Mouse (Mus musculus) small intestine, adult 2 months (tissue): Measurements from ENCODE around the gene Fndc1. TPM values are rescaled to one million over a fixed set of nuclear protein-coding genes. Genes with fewer than 3 reads are reported as not detected.

Experiments
- H3K27ac ChIP-seq: fragments of 200-500 bp; 2 replicates; pipeline ENCODE4 v1.5.1; 2012; ENCODE audit warnings: low read depth, low read length, control low read depth, inconsistent platforms; ENCODE audit not compliant: insufficient read depth
- H3K27me3 ChIP-seq: fragments of 200-500 bp; 2 replicates; pipeline ENCODE4 v1.6.1; 2012; ENCODE audit warnings: mild to moderate bottlenecking, moderate library complexity, low read length, inconsistent platforms; ENCODE audit not compliant: control insufficient read depth, insufficient read depth
- H3K36me3 ChIP-seq: fragments of 200-500 bp; 2 replicates; pipeline ENCODE4 v1.6.1; 2012; ENCODE audit warnings: mild to moderate bottlenecking, low read length, control low read depth, inconsistent platforms; ENCODE audit not compliant: control insufficient read depth, insufficient read depth
- H3K4me1 ChIP-seq: fragments of 200-500 bp; 2 replicates; pipeline ENCODE4 v1.6.1; 2012; ENCODE audit warnings: low read length, inconsistent platforms, mixed read lengths; ENCODE audit not compliant: control insufficient read depth, insufficient read depth, insufficient read length
- H3K4me3 ChIP-seq: fragments of 200-500 bp; 2 replicates; pipeline ENCODE4 v1.5.1; 2012; ENCODE audit warnings: low read depth, mild to moderate bottlenecking, control low read depth, inconsistent platforms, low read length, moderate library complexity
- CTCF ChIP-seq: fragments of 200-500 bp; IDR thresholded peaks from 2 replicates; pipeline ENCODE4 v1.5.1; 2012; ENCODE audit warnings: low read depth, mild to moderate bottlenecking, control low read depth, inconsistent platforms, low read length, moderate library complexity, mixed read lengths; ENCODE audit not compliant: insufficient replicate concordance, insufficient read length; ENCODE audit errors: extremely low read depth
- POLR2A ChIP-seq: fragments of 200-500 bp; IDR thresholded peaks from 2 replicates; pipeline ENCODE4 v1.6.1; 2012; ENCODE audit warnings: low read depth, mild to moderate bottlenecking, control low read depth, inconsistent platforms, low read length, moderate library complexity
- WGBS: fragments of 180-500 bp; shearing (Covaris S2); methylation state at CpG from one replicate; pipeline ENCODE4 v1.1.7; 2018; 5-methylcytosine and 5-hydroxymethylcytosine counted together
- polyA plus RNA-seq: library from polyadenylated mRNA; depleted of rRNA; stranded (reverse); fragments of >200 nt; gene quantifications from 2 replicates; pipeline ENCODE4 v1.2.3, GENCODE M21; 2012

Gene Fndc1
- polyA plus RNA-seq, 1 experiment: 4.8 TPM

- TF ChIP-seq CTCF (no peak), POLR2A (no peak)
- H3K36me3 ChIP-seq: no peaks in the 10 kb centered on the region
- no peak overlapping the region for H3K4me3 ChIP-seq
- WGBS: 80% methylated on average over 7 of the region's 7 CpGs
- H3K4me1 ChIP-seq: no peaks in the 10 kb centered on the region
- H3K27ac ChIP-seq: no peak overlapping the region
- no peaks in the 10 kb centered on the region for H3K27me3 ChIP-seq
Measured at GRCm38 (mm10) chr17:7820176-7820575, 6.9 kb downstream of the Fndc1 start.

- no peak overlapping the region for H3K27ac ChIP-seq
- TF ChIP-seq POLR2A: no peak
- TF ChIP-seq CTCF: no peak
- H3K36me3 ChIP-seq: no peaks in the 10 kb centered on the region
- H3K4me3 ChIP-seq: no peak overlapping the region
- no peaks in the 10 kb centered on the region for H3K27me3 ChIP-seq
- no peaks in the 10 kb centered on the region for H3K4me1 ChIP-seq
- 66% methylated on average over 2 of the region's 2 CpGs for WGBS
Measured at GRCm38 (mm10) chr17:7816602-7817001, 10.5 kb downstream of the Fndc1 start.

GRCm38 (mm10) chr17:7814433-7814832, 12.7 kb downstream of the Fndc1 start:
- Histone ChIP-seq H3K36me3 (no peaks in the 10 kb centered on the region), H3K4me1 (no peaks in the 10 kb centered on the region), H3K4me3 (no peak overlapping the region), H3K27ac (no peak overlapping the region), H3K27me3 (no peaks in the 10 kb centered on the region)
- TF ChIP-seq POLR2A: no peak
- no peak for TF ChIP-seq CTCF
- WGBS: 17% methylated on average over 3 of the region's 3 CpGs

- TF ChIP-seq CTCF (no peak), POLR2A (no peak)
- Histone ChIP-seq H3K36me3 (no peaks in the 10 kb centered on the region), H3K27ac (no peak overlapping the region), H3K27me3 (no peaks in the 10 kb centered on the region), H3K4me1 (no peaks in the 10 kb centered on the region), H3K4me3 (no peak overlapping the region)
- 86% methylated on average over 2 of the region's 2 CpGs for WGBS
Measured at GRCm38 (mm10) chr17:7808043-7808442, 19.1 kb downstream of the Fndc1 start.

GRCm38 (mm10) chr17:7805105-7805504, 22.0 kb downstream of the Fndc1 start:
- no peak for TF ChIP-seq POLR2A
- no peak for TF ChIP-seq CTCF
- 71% methylated on average over 6 of the region's 6 CpGs for WGBS
- no peak overlapping the region for H3K27ac ChIP-seq
- H3K4me1 ChIP-seq: no peaks in the 10 kb centered on the region
- no peak overlapping the region for H3K4me3 ChIP-seq
- no peaks in the 10 kb centered on the region for H3K36me3 ChIP-seq
- H3K27me3 ChIP-seq: no peaks in the 10 kb centered on the region

- H3K4me3 ChIP-seq: no peak overlapping the region
- WGBS: 74% methylated on average over 9 of the region's 9 CpGs
- no peaks in the 10 kb centered on the region for H3K27me3 ChIP-seq
- TF ChIP-seq POLR2A (no peak), CTCF (no peak)
- no peak overlapping the region for H3K27ac ChIP-seq
- H3K36me3 ChIP-seq: no peaks in the 10 kb centered on the region
- no peaks in the 10 kb centered on the region for H3K4me1 ChIP-seq
Measured at GRCm38 (mm10) chr17:7802483-7802882, 24.6 kb downstream of the Fndc1 start.

- no peak overlapping the region for H3K4me3 ChIP-seq
- H3K27ac ChIP-seq: no peak overlapping the region
- H3K4me1 ChIP-seq: no peaks in the 10 kb centered on the region
- H3K27me3 ChIP-seq: no peaks in the 10 kb centered on the region
- 67% methylated on average over 3 of the region's 3 CpGs for WGBS
- no peaks in the 10 kb centered on the region for H3K36me3 ChIP-seq
- no peak for TF ChIP-seq CTCF
- TF ChIP-seq POLR2A: no peak
Measured at GRCm38 (mm10) chr17:7799894-7800293, 27.2 kb downstream of the Fndc1 start.

- no peaks in the 10 kb centered on the region for H3K36me3 ChIP-seq
- H3K27ac ChIP-seq: no peak overlapping the region
- H3K4me1 ChIP-seq: no peaks in the 10 kb centered on the region
- H3K27me3 ChIP-seq: no peaks in the 10 kb centered on the region
- no peak overlapping the region for H3K4me3 ChIP-seq
- TF ChIP-seq POLR2A (no peak), CTCF (no peak)
- 67% methylated on average over 8 of the region's 8 CpGs for WGBS
Measured at GRCm38 (mm10) chr17:7795584-7795983, 31.5 kb downstream of the Fndc1 start.
